Mouse (Mus musculus): ENCODE measurements around the gene Pirb. TPM values are rescaled to one million over a fixed set of nuclear protein-coding genes. Genes with fewer than 3 reads are reported as not detected.

Gene Pirb
- polyA plus RNA-seq, 1 experiment from 2014 or later = 0.23 TPM

Other genes with a start within 250 kb of the Pirb start
- not detected in 2 replicates for gene Tarm1, start 217.8 kb downstream of the Pirb start, polyA plus RNA-seq (2015; fragmentation: Nextera tagmentation; extraction: Ambion mirVana)
- 0.43 and 0.72 TPM in 2 replicates for gene Oscar, start 104.2 kb downstream of the Pirb start, polyA plus RNA-seq (2015; fragmentation: Nextera tagmentation; extraction: Ambion mirVana)
- gene Ndufa3, start 103.0 kb downstream of the Pirb start, polyA plus RNA-seq (2015; fragmentation: Nextera tagmentation; extraction: Ambion mirVana) = 375 and 400 TPM in 2 replicates
- 31.8 and 37.2 TPM in 2 replicates for gene Tfpt, start 90.5 kb downstream of the Pirb start, polyA plus RNA-seq (2015; fragmentation: Nextera tagmentation; extraction: Ambion mirVana)
- 86.7 and 89.1 TPM in 2 replicates for gene Prpf31, start 90.4 kb downstream of the Pirb start, polyA plus RNA-seq (2015; fragmentation: Nextera tagmentation; extraction: Ambion mirVana)
- 37.4 and 38.9 TPM in 2 replicates for gene Cnot3, start 75.1 kb downstream of the Pirb start, polyA plus RNA-seq (2015; fragmentation: Nextera tagmentation; extraction: Ambion mirVana)
- gene Leng1, start 54.6 kb downstream of the Pirb start, polyA plus RNA-seq (2015; fragmentation: Nextera tagmentation; extraction: Ambion mirVana) = 12.6 and 13.2 TPM in 2 replicates
- 4.5 and 4.9 TPM in 2 replicates for gene Tmc4, start 42.8 kb downstream of the Pirb start, polyA plus RNA-seq (2015; fragmentation: Nextera tagmentation; extraction: Ambion mirVana)
- gene Tsen34, start 27.5 kb downstream of the Pirb start, polyA plus RNA-seq (2015; fragmentation: Nextera tagmentation; extraction: Ambion mirVana) = 262 and 285 TPM in 2 replicates
- 102 and 118 TPM in 2 replicates for gene Mboat7, start 26.9 kb downstream of the Pirb start, polyA plus RNA-seq (2015; fragmentation: Nextera tagmentation; extraction: Ambion mirVana)
- gene Rps9, start 16.4 kb downstream of the Pirb start, polyA plus RNA-seq (2015; fragmentation: Nextera tagmentation; extraction: Ambion mirVana) = 646 and 689 TPM in 2 replicates
- not detected in 2 replicates for gene Gm15448, start 105.3 kb upstream of the Pirb start, polyA plus RNA-seq (2015; fragmentation: Nextera tagmentation; extraction: Ambion mirVana)
- gene Pira2, start 124.7 kb upstream of the Pirb start, polyA plus RNA-seq (2015; fragmentation: Nextera tagmentation; extraction: Ambion mirVana) = 0.11 TPM in 1 of 2 replicates, not detected in the other
- gene Gm14548, start 177.7 kb upstream of the Pirb start, polyA plus RNA-seq (2015; fragmentation: Nextera tagmentation; extraction: Ambion mirVana) = not detected in 2 replicates
- gene Lilra6, start 195.1 kb upstream of the Pirb start, polyA plus RNA-seq (2015; fragmentation: Nextera tagmentation; extraction: Ambion mirVana) = not detected in 2 replicates